Mouse (Mus musculus) retina, postnatal 1 day (tissue): ENCODE measurements at regions not wholly inside any gene's neighbourhood (a gene's known extent, or its start where the extent isn't known, plus 50 kb on each side); places are given as distances from the start of the nearest gene placed in this dataset.

Source experiments
- DNase-seq: peaks from one replicate; pipeline ENCODE4 v3.0.0-alpha.2; 2012

- DNase-seq = no peak
Measured at GRCm38 (mm10) chr4:84037535-84037934, 512.2 kb downstream of the Ccdc171 start.

- DNase-seq = no peak
Measured at GRCm38 (mm10) chr4:84050243-84050642, 524.9 kb downstream of the Ccdc171 start.

GRCm38 (mm10) chr4:84056863-84057502 is 531.6 kb downstream of the Ccdc171 start:
- no peak for DNase-seq

- DNase-seq = no peak
Measured at GRCm38 (mm10) chr4:84060187-84060586, 534.8 kb downstream of the Ccdc171 start.

- no peak for DNase-seq
Measured at GRCm38 (mm10) chr4:84063755-84064154, 538.4 kb downstream of the Ccdc171 start.

- peak; percentile 60 for DNase-seq
Measured at GRCm38 (mm10) chr4:84064614-84065456, 539.5 kb downstream of the Ccdc171 start.

- no peak for DNase-seq
Measured at GRCm38 (mm10) chr4:84065457-84066124, 540.2 kb downstream of the Ccdc171 start.

- DNase-seq = no peak
Measured at GRCm38 (mm10) chr4:84067931-84068575, 542.7 kb downstream of the Ccdc171 start.

GRCm38 (mm10) chr4:84068947-84069663 is 543.8 kb downstream of the Ccdc171 start:
- no peak for DNase-seq

- no peak for DNase-seq
Measured at GRCm38 (mm10) chr4:84069681-84070080, 544.3 kb downstream of the Ccdc171 start.

GRCm38 (mm10) chr4:84070089-84070488 is 544.7 kb downstream of the Ccdc171 start:
- DNase-seq = no peak

GRCm38 (mm10) chr4:84072096-84072495 is 546.8 kb downstream of the Ccdc171 start:
- DNase-seq = no peak

GRCm38 (mm10) chr4:84076526-84076925 is 551.2 kb downstream of the Ccdc171 start:
- DNase-seq = no peak

GRCm38 (mm10) chr4:84079516-84079915 is 554.2 kb downstream of the Ccdc171 start:
- no peak for DNase-seq

GRCm38 (mm10) chr4:84081518-84081917 is 556.2 kb downstream of the Ccdc171 start:
- no peak for DNase-seq

- no peak for DNase-seq
Measured at GRCm38 (mm10) chr4:84088166-84088565, 562.8 kb downstream of the Ccdc171 start.

- no peak for DNase-seq
Measured at GRCm38 (mm10) chr4:84092509-84092908, 567.2 kb downstream of the Ccdc171 start.

GRCm38 (mm10) chr4:84095237-84095636 is 569.9 kb downstream of the Ccdc171 start:
- no peak for DNase-seq

GRCm38 (mm10) chr4:84096081-84096480 is 570.7 kb downstream of the Ccdc171 start:
- no peak for DNase-seq

- no peak for DNase-seq
Measured at GRCm38 (mm10) chr4:84099071-84099470, 573.7 kb downstream of the Ccdc171 start.

- DNase-seq = no peak
Measured at GRCm38 (mm10) chr4:84101923-84102322, 573.2 kb downstream of the Bnc2 start.

- DNase-seq = no peak
Measured at GRCm38 (mm10) chr4:84102736-84103135, 572.3 kb downstream of the Bnc2 start.

GRCm38 (mm10) chr4:84108592-84108991 is 566.5 kb downstream of the Bnc2 start:
- no peak for DNase-seq
